Mouse (Mus musculus): ENCODE data around the gene Ankrd11. TPM values are rescaled to one million over a fixed set of nuclear protein-coding genes. Genes with fewer than 3 reads are reported as not detected.

The Ankrd11 gene
- polyA plus RNA-seq, 1 experiment = 32.5 TPM

DNA sequence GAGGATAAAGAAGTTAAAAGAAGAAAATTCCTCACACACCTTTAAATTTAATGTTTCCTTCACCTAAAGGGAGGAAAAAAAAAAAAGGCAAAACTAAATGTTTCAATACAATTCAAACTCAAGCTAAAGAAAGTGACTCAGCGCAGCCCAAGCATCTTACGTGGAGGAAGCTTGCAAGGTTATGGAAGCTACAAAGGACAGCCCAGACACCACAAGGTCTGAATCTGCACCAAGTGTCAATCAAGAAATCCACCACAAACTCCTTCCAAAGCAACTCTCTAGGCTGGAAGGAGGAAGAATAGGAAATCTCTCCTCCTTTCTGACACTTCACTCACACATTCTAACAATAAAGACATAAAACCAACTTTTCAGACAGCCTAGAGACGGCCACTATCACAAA is 62.7 kb downstream of the Ankrd11 start:
- H3K36me3 ChIP-seq (ENCODE audit: control insufficient read depth, insufficient read depth) = peaks cover 9% of the 10 kb centered on the region
- no peak overlapping the region for H3ac ChIP-seq (ENCODE audit: control insufficient read depth, insufficient read length, low read depth)
- no peaks in the 10 kb centered on the region for H3K27me3 ChIP-seq (ENCODE audit: control insufficient read depth, insufficient read depth, insufficient read length)
- H3K4me3 ChIP-seq (ENCODE audit: insufficient read depth, poor library complexity, severe bottlenecking) = no peak overlapping the region
- no peak for TF ChIP-seq FOSL1 (IDR thresholded peaks at IDR 0.05; ENCODE audit: insufficient read depth, low read length, poor library complexity, severe bottlenecking)
- no peak for TF ChIP-seq MYOG (IDR thresholded peaks at IDR 0.05; ENCODE audit: control insufficient read depth, extremely low read depth, insufficient read length)
- no peak for TF ChIP-seq CTCF (IDR thresholded peaks at IDR 0.05; ENCODE audit: control insufficient read depth, insufficient read depth, insufficient read length)
- TF ChIP-seq MAX (IDR thresholded peaks at IDR 0.05) = no peak
- no peak for TF ChIP-seq MYOD1 (IDR thresholded peaks at IDR 0.05; ENCODE audit: control insufficient read depth, insufficient read length, low read depth)
- peaks cover 100% of the 10 kb centered on the region for H3K79me2 ChIP-seq (ENCODE audit: control insufficient read depth, insufficient read depth)
- H3K79me3 ChIP-seq (ENCODE audit: low read depth) = peaks cover 94% of the 10 kb centered on the region

DNA sequence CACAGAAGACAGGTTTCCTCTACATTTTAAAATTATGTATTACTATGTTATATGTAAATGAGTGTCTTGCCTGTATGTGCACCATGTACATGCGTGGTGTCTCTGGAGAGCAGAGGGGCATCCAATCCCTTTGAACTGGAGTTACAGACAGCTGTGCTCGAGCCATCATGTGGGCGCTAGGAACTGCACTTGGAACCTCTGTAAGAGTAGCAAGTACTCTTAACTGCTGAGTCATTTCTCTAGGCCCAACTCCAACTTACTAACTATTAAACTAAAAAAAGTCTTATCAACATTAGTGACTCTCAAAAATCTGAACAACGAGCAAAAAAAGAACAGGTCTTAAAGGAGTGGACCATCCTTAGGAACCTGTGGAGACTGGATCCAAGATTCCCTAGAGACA is 66.0 kb downstream of the Ankrd11 start:
- peaks cover 22% of the 10 kb centered on the region for H3K36me3 ChIP-seq (ENCODE audit: control insufficient read depth, insufficient read depth)

DNA sequence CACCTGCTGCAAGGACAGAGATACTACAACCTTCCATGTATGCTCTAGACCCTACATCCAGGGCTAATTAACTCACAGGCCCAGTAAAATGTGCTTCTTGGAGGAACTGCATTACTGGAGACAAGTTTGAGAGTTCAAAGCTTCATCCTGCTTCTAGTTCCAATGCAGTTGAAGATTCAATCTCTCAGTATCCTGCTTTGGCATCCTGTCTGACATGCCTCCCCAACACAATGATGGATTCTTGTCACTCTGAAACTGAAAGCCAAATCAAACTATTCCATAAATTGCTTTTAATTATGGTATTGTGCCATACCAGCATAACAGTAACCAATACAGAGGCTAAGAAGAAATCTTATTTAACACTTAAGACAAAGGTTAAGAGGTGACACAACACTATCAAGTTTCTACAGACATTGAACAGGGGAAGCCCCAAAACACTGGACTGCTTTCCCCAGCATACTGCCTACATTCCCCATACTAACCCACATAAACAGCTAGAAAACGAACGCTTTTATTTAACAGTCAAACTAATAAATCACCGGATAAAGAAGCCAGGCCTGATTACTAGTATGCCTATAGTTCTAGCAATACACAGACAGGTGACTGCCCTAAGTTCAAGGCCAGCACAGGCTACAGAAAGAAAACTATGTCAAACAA is 72.0 kb downstream of the Ankrd11 start:
- no peak overlapping the region for H3K4me3 ChIP-seq (ENCODE audit: insufficient read depth, poor library complexity, severe bottlenecking)
- peaks cover 100% of the 10 kb centered on the region for H3K79me2 ChIP-seq (ENCODE audit: control insufficient read depth, insufficient read depth)
- H3K36me3 ChIP-seq (ENCODE audit: control insufficient read depth, insufficient read depth) = peaks cover 38% of the 10 kb centered on the region
- H3K27me3 ChIP-seq (ENCODE audit: control insufficient read depth, insufficient read depth, insufficient read length) = no peaks in the 10 kb centered on the region
- peaks cover 94% of the 10 kb centered on the region for H3K79me3 ChIP-seq (ENCODE audit: low read depth)
- no peak for TF ChIP-seq CTCF (IDR thresholded peaks at IDR 0.05; ENCODE audit: control insufficient read depth, insufficient read depth, insufficient read length)
- no peak for TF ChIP-seq CEBPB (IDR thresholded peaks at IDR 0.05; ENCODE audit: low read depth)
- no peak for TF ChIP-seq MYOG (IDR thresholded peaks at IDR 0.05; ENCODE audit: control insufficient read depth, extremely low read depth, insufficient read length)
- no peak overlapping the region for H3ac ChIP-seq (ENCODE audit: control insufficient read depth, insufficient read length, low read depth)

More for the DNA sequence above, 66.0 kb downstream of the Ankrd11 start:
- Histone ChIP-seq H3K4me3 (ENCODE audit: insufficient read depth, poor library complexity, severe bottlenecking) (no peak overlapping the region), H3K79me2 (ENCODE audit: control insufficient read depth, insufficient read depth) (peaks cover 100% of the 10 kb centered on the region), H3ac (ENCODE audit: control insufficient read depth, insufficient read length, low read depth) (no peak overlapping the region), H3K27me3 (ENCODE audit: control insufficient read depth, insufficient read depth, insufficient read length) (no peaks in the 10 kb centered on the region), H3K79me3 (ENCODE audit: low read depth) (peaks cover 96% of the 10 kb centered on the region)
- TF ChIP-seq USF1 (IDR thresholded peaks at IDR 0.05; ENCODE audit: low read depth) (no peak), CEBPB (IDR thresholded peaks at IDR 0.05; ENCODE audit: low read depth) (no peak), MAX (IDR thresholded peaks at IDR 0.05) (no peak), MYOD1 (IDR thresholded peaks at IDR 0.05; ENCODE audit: control insufficient read depth, insufficient read length, low read depth) (no peak), MYOG (IDR thresholded peaks at IDR 0.05; ENCODE audit: control insufficient read depth, extremely low read depth, insufficient read length) (no peak), CTCF (IDR thresholded peaks at IDR 0.05; ENCODE audit: control insufficient read depth, insufficient read depth, insufficient read length) (no peak), FOSL1 (IDR thresholded peaks at IDR 0.05; ENCODE audit: insufficient read depth, low read length, poor library complexity, severe bottlenecking) (no peak)

DNA sequence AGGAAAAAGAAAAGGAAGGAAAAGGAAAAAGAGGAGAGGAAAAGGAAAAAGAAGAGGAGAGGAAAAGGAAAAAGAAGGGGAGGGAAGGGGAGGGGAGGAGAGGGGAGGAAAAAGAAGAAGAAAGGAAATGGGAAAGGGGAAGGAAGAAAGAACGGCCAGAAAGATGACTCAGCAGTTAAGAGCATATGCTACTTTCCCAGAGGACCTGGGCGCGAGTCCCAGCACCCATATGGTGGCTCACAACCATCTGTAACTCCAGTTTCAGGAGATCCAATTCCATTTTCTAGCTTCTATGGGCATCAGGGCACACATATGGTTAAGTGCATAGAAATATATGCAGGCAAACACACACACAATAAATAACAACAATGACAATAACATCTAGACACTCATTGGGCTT is 73.9 kb downstream of the Ankrd11 start:
- no peak overlapping the region for H3ac ChIP-seq (ENCODE audit: control insufficient read depth, insufficient read length, low read depth)
- H3K79me2 ChIP-seq (ENCODE audit: control insufficient read depth, insufficient read depth) = peaks cover 100% of the 10 kb centered on the region
- TF ChIP-seq MYOG (IDR thresholded peaks at IDR 0.05; ENCODE audit: control insufficient read depth, extremely low read depth, insufficient read length) = no peak
- no peak for TF ChIP-seq FOSL1 (IDR thresholded peaks at IDR 0.05; ENCODE audit: insufficient read depth, low read length, poor library complexity, severe bottlenecking)
- no peak for TF ChIP-seq CTCF (IDR thresholded peaks at IDR 0.05; ENCODE audit: control insufficient read depth, insufficient read depth, insufficient read length)
- TF ChIP-seq USF1 (IDR thresholded peaks at IDR 0.05; ENCODE audit: low read depth) = no peak
- no peak for TF ChIP-seq MYOD1 (IDR thresholded peaks at IDR 0.05; ENCODE audit: control insufficient read depth, insufficient read length, low read depth)
- no peak for TF ChIP-seq CEBPB (IDR thresholded peaks at IDR 0.05; ENCODE audit: low read depth)
- TF ChIP-seq MAX (IDR thresholded peaks at IDR 0.05) = no peak
- no peak overlapping the region for H3K4me3 ChIP-seq (ENCODE audit: insufficient read depth, poor library complexity, severe bottlenecking)
- H3K36me3 ChIP-seq (ENCODE audit: control insufficient read depth, insufficient read depth) = peaks cover 36% of the 10 kb centered on the region
- H3K27me3 ChIP-seq (ENCODE audit: control insufficient read depth, insufficient read depth, insufficient read length) = no peaks in the 10 kb centered on the region
- peaks cover 94% of the 10 kb centered on the region for H3K79me3 ChIP-seq (ENCODE audit: low read depth)

DNA sequence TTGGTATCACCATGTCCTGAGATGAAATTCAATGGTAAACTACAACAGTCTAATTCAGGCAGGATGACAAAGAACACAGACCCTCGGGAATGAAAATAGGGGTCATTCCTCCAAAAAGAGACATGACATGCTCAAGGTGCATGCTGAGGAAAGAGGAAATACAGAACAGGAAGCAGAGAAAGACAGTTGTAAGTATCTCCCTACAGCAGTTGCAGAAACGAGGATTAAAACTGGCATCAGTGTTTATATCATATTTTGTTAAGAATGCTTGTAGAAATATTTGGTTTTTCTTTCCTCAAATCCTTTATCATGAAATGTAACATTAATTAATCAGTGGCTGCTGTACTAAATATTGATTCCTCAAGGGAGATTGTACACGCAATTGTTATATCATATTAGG is 75.4 kb downstream of the Ankrd11 start:
- H3K27me3 ChIP-seq (ENCODE audit: control insufficient read depth, insufficient read depth, insufficient read length) = no peaks in the 10 kb centered on the region
- peaks cover 100% of the 10 kb centered on the region for H3K79me2 ChIP-seq (ENCODE audit: control insufficient read depth, insufficient read depth)
- TF ChIP-seq MYOD1 (IDR thresholded peaks at IDR 0.05; ENCODE audit: control insufficient read depth, insufficient read length, low read depth) = no peak
- TF ChIP-seq FOSL1 (IDR thresholded peaks at IDR 0.05; ENCODE audit: insufficient read depth, low read length, poor library complexity, severe bottlenecking) = no peak
- TF ChIP-seq MYOG (IDR thresholded peaks at IDR 0.05; ENCODE audit: control insufficient read depth, extremely low read depth, insufficient read length) = no peak
- TF ChIP-seq CTCF (IDR thresholded peaks at IDR 0.05; ENCODE audit: control insufficient read depth, insufficient read depth, insufficient read length) = no peak
- no peak for TF ChIP-seq MAX (IDR thresholded peaks at IDR 0.05)
- TF ChIP-seq CEBPB (IDR thresholded peaks at IDR 0.05; ENCODE audit: low read depth) = no peak
- no peak for TF ChIP-seq USF1 (IDR thresholded peaks at IDR 0.05; ENCODE audit: low read depth)
- H3K79me3 ChIP-seq (ENCODE audit: low read depth) = peaks cover 95% of the 10 kb centered on the region
- no peak overlapping the region for H3K4me3 ChIP-seq (ENCODE audit: insufficient read depth, poor library complexity, severe bottlenecking)
- H3K36me3 ChIP-seq (ENCODE audit: control insufficient read depth, insufficient read depth) = peaks cover 31% of the 10 kb centered on the region
- H3ac ChIP-seq (ENCODE audit: control insufficient read depth, insufficient read length, low read depth) = no peak overlapping the region

DNA sequence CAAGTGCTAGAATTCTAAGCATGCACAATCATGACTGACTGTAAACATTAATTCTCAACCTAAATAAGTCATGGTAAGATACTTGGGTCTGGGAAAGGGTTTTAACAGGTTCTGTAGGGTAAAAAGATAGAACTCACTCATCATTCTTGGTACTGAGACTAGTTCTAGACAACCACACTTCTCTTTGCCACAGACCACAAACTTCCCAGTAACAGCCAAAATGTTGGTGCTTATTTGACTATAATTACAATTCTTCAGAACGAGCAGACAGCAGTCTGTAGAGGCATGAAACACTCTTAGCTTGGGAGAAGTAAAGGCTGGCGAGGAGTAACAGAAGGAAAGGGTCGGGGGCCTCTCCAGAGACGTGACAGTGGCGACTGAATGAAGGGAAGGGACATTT is 80.0 kb downstream of the Ankrd11 start:
- no peaks in the 10 kb centered on the region for H3K27me3 ChIP-seq (ENCODE audit: control insufficient read depth, insufficient read depth, insufficient read length)
- H3K4me3 ChIP-seq (ENCODE audit: insufficient read depth, poor library complexity, severe bottlenecking) = no peak overlapping the region
- peaks cover 100% of the 10 kb centered on the region for H3K79me2 ChIP-seq (ENCODE audit: control insufficient read depth, insufficient read depth)
- no peak overlapping the region for H3ac ChIP-seq (ENCODE audit: control insufficient read depth, insufficient read length, low read depth)
- H3K79me3 ChIP-seq (ENCODE audit: low read depth) = peaks cover 96% of the 10 kb centered on the region
- no peak for TF ChIP-seq FOSL1 (IDR thresholded peaks at IDR 0.05; ENCODE audit: insufficient read depth, low read length, poor library complexity, severe bottlenecking)
- no peak for TF ChIP-seq CEBPB (IDR thresholded peaks at IDR 0.05; ENCODE audit: low read depth)
- TF ChIP-seq MYOD1 (IDR thresholded peaks at IDR 0.05; ENCODE audit: control insufficient read depth, insufficient read length, low read depth) = no peak
- no peak for TF ChIP-seq MAX (IDR thresholded peaks at IDR 0.05)
- H3K36me3 ChIP-seq (ENCODE audit: control insufficient read depth, insufficient read depth) = peaks cover 10% of the 10 kb centered on the region

All from C2C12 (cell line).